In the genomic region with DNA sequence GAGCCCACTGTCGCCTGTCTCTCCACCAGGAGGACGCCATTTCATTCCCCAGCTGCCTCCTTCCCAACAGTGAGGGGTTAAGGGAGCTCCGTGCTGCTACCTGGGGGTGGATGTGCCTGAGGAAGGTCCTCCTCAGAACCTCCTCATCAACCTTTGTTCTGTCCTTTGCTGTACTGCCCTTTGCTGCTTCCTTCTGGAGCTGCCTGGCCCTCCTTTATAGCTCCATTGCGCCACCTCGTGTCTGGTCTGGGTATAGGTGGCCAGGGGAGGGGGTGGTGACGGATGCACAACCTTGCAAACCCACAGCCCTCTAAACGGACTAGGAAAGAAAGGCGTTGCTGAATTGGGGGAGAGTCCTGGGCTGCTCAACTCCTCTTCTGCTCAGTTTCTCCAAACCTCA, we compare ENCODE assay signal across 7 mouse cellular contexts. TPM values are rescaled to one million over a fixed set of nuclear protein-coding genes. Genes with fewer than 3 reads are reported as not detected.
DNase-seq lines count a peak whose midpoint lies in the region; ATAC-seq lines count a peak whose summit lies in the region.

No protein-coding gene starts in this region.

- 23% methylated on average over 8 of the region's 8 CpGs for WGBS in intestine, embryonic 15.5 days
- WGBS in midbrain, embryonic 12.5 days, result 14% methylated on average over 8 of the region's 8 CpGs

- H3K9me3 ChIP-seq in intestine, embryonic 15.5 days, result no peaks in the 10 kb centered on the region
- no peaks in the 10 kb centered on the region for H3K9me3 ChIP-seq in midbrain, embryonic 12.5 days

- no peaks in the 10 kb centered on the region for H3K4me1 ChIP-seq in intestine, embryonic 15.5 days (replicated peaks)
- 0 out of 2 replicates have a peak, but pooled peaks cover 4% of the 10 kb centered on the region for H3K4me1 ChIP-seq in midbrain, embryonic 12.5 days

- DNase-seq in adrenal gland, adult 2 months, result peak; percentile 89
- DNase-seq in embryo, embryonic 11 days, result peak; percentile 75
- peak; percentile 80 to 82 for DNase-seq in left cerebral cortex, postnatal 36 days (ENCODE audit: low spot score in 2 of 2)
- DNase-seq in skeletal muscle tissue, adult 2 months (ENCODE audit: low read depth, low spot score), result peak; percentile 51

- H3K4me3 ChIP-seq in intestine, embryonic 15.5 days (replicated peaks), result no peak overlapping the region
- H3K4me3 ChIP-seq in midbrain, embryonic 12.5 days, result no peak overlapping the region

- H3K27ac ChIP-seq in intestine, embryonic 15.5 days, result no peak overlapping the region
- peak overlapping the region; percentile 64 for H3K27ac ChIP-seq in midbrain, embryonic 12.5 days (replicated peaks)

- intact Hi-C loops in left cerebral cortex, postnatal 36 days (cut with DNase I), result loop anchor here (2.0 kb wide), 2 partner anchors 38 to 216 kb away; a partner anchor contains a TSS

- ATAC-seq in granulocyte monocyte progenitor cell, adult 5-6 weeks (replicated peaks; ENCODE audit: poor library complexity, severe bottlenecking), result peak; percentile 91
- ATAC-seq in intestine, embryonic 15.5 days, result peak; percentile 52
- ATAC-seq in midbrain, embryonic 12.5 days (ENCODE audit: low FRiP score, low read depth), result peak; percentile 56

- peaks cover 10% of the 10 kb centered on the region for H3K36me3 ChIP-seq in intestine, embryonic 15.5 days
- H3K36me3 ChIP-seq in midbrain, embryonic 12.5 days, result peaks cover 16% of the 10 kb centered on the region; the same call in 1 of the 2 replicates

- no peak overlapping the region; the same call in 1 of the 2 replicates for H3K9ac ChIP-seq in intestine, embryonic 15.5 days
- H3K9ac ChIP-seq in midbrain, embryonic 12.5 days (replicated peaks), result peak overlapping the region; percentile 37; the same call in 1 of the 2 replicates

- no peaks in the 10 kb centered on the region for H3K27me3 ChIP-seq in intestine, embryonic 15.5 days (replicated peaks)
- no peaks in the 10 kb centered on the region for H3K27me3 ChIP-seq in midbrain, embryonic 12.5 days

- no peak overlapping the region for H3K4me2 ChIP-seq in intestine, embryonic 15.5 days (replicated peaks)
- no peak overlapping the region for H3K4me2 ChIP-seq in midbrain, embryonic 12.5 days (replicated peaks)

RNA-seq across cellular contexts. Expression of a gene that starts 3.1 kb away (rescaled TPM):
- total RNA-seq in adrenal gland, adult 2 months (2021), result under 1 TPM; 0.73 to 0.84 TPM
- polyA plus RNA-seq in adrenal gland, adult 2 months (2012; rRNA removed), result 1.1 and 2.0 TPM in 2 replicates
- 2.9 and 5.5 TPM in 2 replicates for total RNA-seq in granulocyte monocyte progenitor cell, adult 5-6 weeks (2014; fragmentation: Nextera tagmentation)
- total RNA-seq in granulocyte monocyte progenitor cell, adult 5-6 weeks (2017), result 2.7 TPM in 1 of 2 replicates, not detected in the other
- 0.82 and 3.2 TPM in 2 replicates for polyA plus RNA-seq in intestine, embryonic 15.5 days (2015; fragmentation: Nextera tagmentation; extraction: Ambion mirVana)
- total RNA-seq in left cerebral cortex, postnatal 36 days (2021), result 1 to 10 TPM in 1 of 2 experiments, under 1 TPM in 1; 0.79 to 1.9 TPM
- 2.3 and 3.4 TPM in 2 replicates for polyA plus RNA-seq in midbrain, embryonic 12.5 days (2016; fragmentation: Nextera tagmentation; extraction: Ambion mirVana)

RNA-seq across cellular contexts. Expression of a gene that starts 7.6 kb away (rescaled TPM):
- 10 to 100 TPM; 77.0 to 79.0 TPM for total RNA-seq in adrenal gland, adult 2 months (2021)
- polyA plus RNA-seq in adrenal gland, adult 2 months (2012; rRNA removed), result 156 and 174 TPM in 2 replicates
- 176 and 220 TPM in 2 replicates for total RNA-seq in granulocyte monocyte progenitor cell, adult 5-6 weeks (2014; fragmentation: Nextera tagmentation)
- total RNA-seq in granulocyte monocyte progenitor cell, adult 5-6 weeks (2017), result 71.7 and 92.7 TPM in 2 replicates
- 76.6 and 99.7 TPM in 2 replicates for polyA plus RNA-seq in intestine, embryonic 15.5 days (2015; fragmentation: Nextera tagmentation; extraction: Ambion mirVana)
- total RNA-seq in left cerebral cortex, postnatal 36 days (2021), result 100 to 1,000 TPM in 1 of 2 experiments, 10 to 100 TPM in 1; 80.6 to 117 TPM
- 21.4 and 25.8 TPM in 2 replicates for polyA plus RNA-seq in midbrain, embryonic 12.5 days (2016; fragmentation: Nextera tagmentation; extraction: Ambion mirVana)

RNA-seq across cellular contexts. Expression of a gene that starts 12.6 kb away (rescaled TPM):
- total RNA-seq in adrenal gland, adult 2 months (2021), result 1 to 10 TPM; 1.3 to 2.9 TPM
- polyA plus RNA-seq in adrenal gland, adult 2 months (2012; rRNA removed), result 1.9 and 3.3 TPM in 2 replicates
- not detected in 2 replicates for total RNA-seq in granulocyte monocyte progenitor cell, adult 5-6 weeks (2014; fragmentation: Nextera tagmentation)
- not detected in 2 replicates for total RNA-seq in granulocyte monocyte progenitor cell, adult 5-6 weeks (2017)
- polyA plus RNA-seq in intestine, embryonic 15.5 days (2015; fragmentation: Nextera tagmentation; extraction: Ambion mirVana), result 2.1 and 2.3 TPM in 2 replicates
- 10 to 100 TPM; 26.7 to 29.0 TPM for total RNA-seq in left cerebral cortex, postnatal 36 days (2021)
- 0.45 and 0.99 TPM in 2 replicates for polyA plus RNA-seq in midbrain, embryonic 12.5 days (2016; fragmentation: Nextera tagmentation; extraction: Ambion mirVana)

RNA-seq across cellular contexts. Expression of a gene that starts 30.4 kb away (rescaled TPM):
- total RNA-seq in adrenal gland, adult 2 months (2021), result 10 to 100 TPM; 32.5 to 33.3 TPM
- 45.3 and 51.2 TPM in 2 replicates for polyA plus RNA-seq in adrenal gland, adult 2 months (2012; rRNA removed)
- total RNA-seq in granulocyte monocyte progenitor cell, adult 5-6 weeks (2014; fragmentation: Nextera tagmentation), result 18.0 and 28.1 TPM in 2 replicates
- 19.7 and 20.6 TPM in 2 replicates for total RNA-seq in granulocyte monocyte progenitor cell, adult 5-6 weeks (2017)
- polyA plus RNA-seq in intestine, embryonic 15.5 days (2015; fragmentation: Nextera tagmentation; extraction: Ambion mirVana), result 26.0 and 28.9 TPM in 2 replicates
- 1 to 10 TPM; 8.6 to 9.7 TPM for total RNA-seq in left cerebral cortex, postnatal 36 days (2021)
- 23.0 and 23.2 TPM in 2 replicates for polyA plus RNA-seq in midbrain, embryonic 12.5 days (2016; fragmentation: Nextera tagmentation; extraction: Ambion mirVana)

RNA-seq across cellular contexts. Expression of a gene that starts 35.3 kb away (rescaled TPM):
- total RNA-seq in adrenal gland, adult 2 months (2021), result 10 to 100 TPM; 40.2 to 60.5 TPM
- 62.4 and 63.2 TPM in 2 replicates for polyA plus RNA-seq in adrenal gland, adult 2 months (2012; rRNA removed)
- 4.7 and 7.8 TPM in 2 replicates for total RNA-seq in granulocyte monocyte progenitor cell, adult 5-6 weeks (2014; fragmentation: Nextera tagmentation)
- 1.6 and 6.8 TPM in 2 replicates for total RNA-seq in granulocyte monocyte progenitor cell, adult 5-6 weeks (2017)
- polyA plus RNA-seq in intestine, embryonic 15.5 days (2015; fragmentation: Nextera tagmentation; extraction: Ambion mirVana), result 23.9 and 24.0 TPM in 2 replicates
- 10 to 100 TPM; 18.6 to 20.0 TPM for total RNA-seq in left cerebral cortex, postnatal 36 days (2021)
- 11.4 and 12.7 TPM in 2 replicates for polyA plus RNA-seq in midbrain, embryonic 12.5 days (2016; fragmentation: Nextera tagmentation; extraction: Ambion mirVana)

Comparison
In these comparisons a context has a peak if more than half of its experiments do, and no peak if none do; other contexts are left out.
1. RNA of a gene that starts 12.6 kb away (total RNA-seq): 26.7 to 29.0 TPM in left cerebral cortex, postnatal 36 days; 1.3 to 2.9 TPM in adrenal gland, adult 2 months and not detected in granulocyte monocyte progenitor cell, adult 5-6 weeks; every median in the first group is over 4 times any median in the second.
2. Peak in every context shown above with its lines, with median percentiles within 50 percentile points of each other: DNase-seq and ATAC-seq.